Mouse (Mus musculus): ENCODE measurements at regions not wholly inside any gene's neighbourhood (a gene's known extent, or its start where the extent isn't known, plus 50 kb on each side); places are given as distances from the start of the nearest gene placed in this dataset.

DNA sequence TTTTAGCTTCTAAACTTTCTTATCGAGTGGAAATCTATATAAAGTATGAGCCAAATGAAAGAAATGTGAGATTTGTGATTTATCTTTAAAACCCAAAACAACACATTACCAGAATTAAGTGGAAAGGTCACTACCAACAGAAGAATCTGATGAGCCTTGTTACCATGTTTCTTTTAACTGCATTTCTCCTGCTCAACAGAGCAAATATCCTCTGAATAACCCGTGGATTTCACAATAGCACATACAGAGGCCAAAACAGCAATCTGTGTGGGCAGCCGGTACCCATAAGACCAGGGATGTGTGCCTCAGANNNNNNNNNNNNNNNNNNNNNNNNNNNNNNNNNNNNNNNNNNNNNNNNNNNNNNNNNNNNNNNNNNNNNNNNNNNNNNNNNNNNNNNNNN, 85.3 kb downstream of the 4930444P10Rik start:
- DNase-seq (ENCODE audit: low spot score in 2 of 2) = no peak

GRCm38 (mm10) chr1:16006888-16007287, 86.2 kb downstream of the 4930444P10Rik start:
- DNase-seq (ENCODE audit: low spot score in 2 of 2) = no peak

- no peak for DNase-seq (ENCODE audit: low spot score in 2 of 2)
Measured at GRCm38 (mm10) chr1:15997135-15997534, 96.0 kb downstream of the 4930444P10Rik start.

DNA sequence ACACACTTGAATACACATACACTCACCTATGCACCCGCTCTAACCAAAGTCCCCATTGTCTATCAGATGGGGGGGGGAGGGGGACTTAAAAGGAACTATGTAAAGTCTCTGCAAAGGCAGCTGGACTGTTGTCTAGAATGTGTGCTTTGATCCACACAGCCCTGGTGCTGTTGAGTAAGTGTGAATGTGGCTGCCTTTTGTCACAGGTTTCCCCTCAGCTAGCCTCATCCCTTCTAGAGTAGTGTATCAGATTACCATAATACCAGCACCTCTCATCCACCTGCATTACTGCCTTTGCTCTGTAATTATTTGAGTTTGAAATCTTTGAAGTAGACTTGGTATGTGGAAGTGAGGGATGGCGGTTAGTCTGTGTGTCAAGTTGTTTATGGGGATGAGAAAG, 96.8 kb downstream of the 4930444P10Rik start:
- no peak for DNase-seq (ENCODE audit: low spot score in 2 of 2)

GRCm38 (mm10) chr1:15993561-15994410, 99.3 kb downstream of the 4930444P10Rik start:
- DNase-seq (ENCODE audit: low spot score in 2 of 2) = peak; percentile 20 to 27

- DNase-seq (ENCODE audit: low spot score in 2 of 2) = no peak
Measured at GRCm38 (mm10) chr1:15990982-15991381, 102.1 kb downstream of the 4930444P10Rik start.

GRCm38 (mm10) chr1:15985579-15985978, 107.5 kb downstream of the 4930444P10Rik start:
- no peak for DNase-seq (ENCODE audit: low spot score in 2 of 2)

- DNase-seq (ENCODE audit: low spot score in 2 of 2) = no peak
Measured at GRCm38 (mm10) chr1:15979333-15979732, 113.8 kb downstream of the 4930444P10Rik start.

DNA sequence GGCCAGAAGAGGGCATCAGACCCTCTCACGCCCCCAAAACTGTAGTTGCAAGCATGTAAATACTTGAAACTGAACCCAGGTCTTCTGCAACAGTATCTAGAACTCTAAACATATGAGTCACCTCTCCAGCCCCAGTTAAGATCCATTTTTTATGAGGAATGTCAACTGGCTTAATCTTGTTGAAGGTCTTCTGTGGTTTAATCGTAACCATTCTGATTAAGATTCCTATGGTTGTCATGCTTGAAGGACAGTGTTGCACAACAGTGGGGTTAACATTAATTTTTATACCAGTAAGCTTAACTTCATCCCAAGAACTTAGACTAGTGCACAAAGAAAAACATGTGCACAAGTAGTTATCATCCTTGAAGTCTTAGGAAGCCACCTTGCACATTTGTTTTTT, 133.5 kb downstream of the 4930444P10Rik start:
- DNase-seq (ENCODE audit: low spot score in 2 of 2) = no peak

DNA sequence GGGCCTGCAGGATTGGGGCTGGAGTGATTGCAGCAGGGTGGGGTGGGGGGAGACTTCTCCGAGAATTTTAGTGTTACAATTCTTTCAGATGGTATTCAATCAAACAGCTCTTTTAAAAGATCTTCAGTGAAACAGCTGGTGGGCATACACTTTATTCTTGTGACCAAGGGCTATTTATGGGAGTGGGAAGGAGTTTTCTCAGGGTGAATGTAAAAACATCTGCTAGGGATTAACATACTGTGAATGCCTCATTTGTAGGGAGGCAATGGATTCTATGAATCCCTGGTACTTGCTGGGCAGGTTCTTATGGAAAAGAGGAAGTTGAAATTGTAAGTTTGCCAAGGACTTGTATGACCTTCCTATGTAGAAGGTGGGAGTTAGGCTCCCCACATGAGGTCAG, 134.5 kb downstream of the 4930444P10Rik start:
- DNase-seq (ENCODE audit: low spot score in 2 of 2) = no peak

- DNase-seq (ENCODE audit: low spot score in 2 of 2) = peak; percentile 47 to 55
Measured at GRCm38 (mm10) chr1:15943662-15944061, 149.5 kb downstream of the 4930444P10Rik start.

DNA sequence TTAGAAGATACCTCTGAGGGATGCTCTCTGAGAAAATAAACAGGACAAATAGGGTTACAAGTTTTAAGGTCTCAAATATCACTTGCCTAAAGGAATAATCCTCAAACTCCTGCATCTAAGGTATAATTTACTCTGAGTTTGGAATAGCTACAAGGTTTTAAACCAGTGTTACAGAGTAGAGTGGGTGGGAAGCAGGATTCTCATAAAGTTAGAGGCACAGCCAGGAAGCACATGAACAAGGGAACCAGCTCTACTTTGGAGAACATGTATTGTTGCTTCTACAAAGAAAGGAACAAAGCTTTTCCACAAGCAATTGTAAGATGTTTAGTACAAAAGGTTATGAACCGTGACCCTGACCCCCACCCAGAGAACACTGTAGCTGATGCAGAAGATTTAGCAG, 150.1 kb downstream of the 4930444P10Rik start:
- no peak for DNase-seq (ENCODE audit: low spot score in 2 of 2)

Data from left cerebral cortex, adult 18-20 months (tissue).